Mouse (Mus musculus) lung, adult 2 months (tissue): ENCODE results near the gene Cldn19.

Experiments used
- CTCF ChIP-seq: fragments of 200-500 bp; IDR thresholded peaks from 2 replicates; pipeline ENCODE4 v1.5.1; 2011; ENCODE audit warnings: mild to moderate bottlenecking, low read length, control low read depth; ENCODE audit not compliant: insufficient read depth
- POLR2A ChIP-seq: fragments of 200-500 bp; IDR thresholded peaks from 2 replicates; pipeline ENCODE4 v1.6.1; 2011; ENCODE audit warnings: low read depth, mild to moderate bottlenecking, control low read depth, low read length, borderline replicate concordance; ENCODE audit errors: extremely low read depth

DNA sequence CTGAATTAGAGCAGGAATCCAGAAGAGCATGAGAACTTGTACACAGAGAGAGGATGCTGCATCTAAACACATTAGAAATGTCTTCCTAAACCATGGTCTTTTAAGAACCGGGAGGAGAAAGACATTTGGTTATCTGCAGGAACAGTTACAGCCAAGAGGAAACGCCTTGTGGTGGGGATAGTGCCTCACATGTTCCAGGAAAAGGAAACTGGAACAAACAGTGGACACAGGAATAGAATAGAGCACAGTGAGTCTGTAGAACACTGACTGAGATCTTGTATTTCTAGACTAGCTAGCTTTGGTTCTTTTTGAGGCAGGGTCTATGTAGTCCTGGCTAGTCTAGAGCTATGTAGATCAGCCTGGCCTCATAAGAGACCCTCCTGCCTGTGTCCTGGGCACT lies 20.0 kb downstream of the Cldn19 start:
- TF ChIP-seq CTCF: no peak
- no peak for TF ChIP-seq POLR2A
